Mouse (Mus musculus) adrenal gland, postnatal 14 days (tissue): ENCODE data around the gene Abhd12. TPM values are rescaled to one million over a fixed set of nuclear protein-coding genes. Genes with fewer than 3 reads are reported as not detected.
A peak's percentile ranks its signal among the peaks of the same experiment; 100 is the strongest.
"Not testable (repeated sequence)": the region's sequence is repeated elsewhere in the genome, so short reads cannot be mapped to it uniquely, and the experiment has no call there.

ENCODE experiments used
- DNase-seq: peaks from one replicate; pipeline ENCODE4 v3.0.0; 2021; ENCODE audit warnings: mixed read lengths
- long read RNA-seq, 2 experiments: library from polyadenylated mRNA; stranded (forward); transcript quantifications; one replicate each; pipeline ENCODE4 v2.0.0; 2021
- total RNA-seq: library from RNA; stranded (reverse); gene quantifications from 2 replicates; pipeline ENCODE4 v1.2.3, GENCODE M21; 2021

Gene Abhd12
- total RNA-seq: 59.1 and 60.8 TPM in 2 replicates
- long read RNA-seq, experiment 1, transcript Abhd12-201 (13 exons, 1,999 nt): major isoform, 49 of 59 reads
- long read RNA-seq, experiment 1, partial matches to known transcripts: 5 of 59 reads
- long read RNA-seq, experiment 1, other reads (novel, unspliced or antisense): 2 of 59 reads
- long read RNA-seq, experiment 2, transcript Abhd12-201 (13 exons, 1,999 nt): major isoform, 39 of 45 reads
- long read RNA-seq, experiment 2, partial matches to known transcripts: 1 of 45 reads
- long read RNA-seq, experiment 2, other reads (novel, unspliced or antisense): 4 of 45 reads

- DNase-seq: peak; percentile 100
Observed at GRCm38 (mm10) chr2:150904272-150904935, at the start of gene Abhd12. Abhd12 (minus strand) TSS chr2:150904741.

GRCm38 (mm10) chr2:150951201-150951600 lies 46.7 kb upstream of the Abhd12 start:
- no peak for DNase-seq

GRCm38 (mm10) chr2:150950056-150950455 lies 45.5 kb upstream of the Abhd12 start:
- DNase-seq: no peak

GRCm38 (mm10) chr2:150949652-150950051 lies 45.1 kb upstream of the Abhd12 start:
- DNase-seq: no peak

- DNase-seq: peak; percentile 32
Observed at GRCm38 (mm10) chr2:150948786-150949185, 44.2 kb upstream of the Abhd12 start.

GRCm38 (mm10) chr2:150947880-150948611 lies 43.5 kb upstream of the Abhd12 start:
- not testable (repeated sequence) for DNase-seq

GRCm38 (mm10) chr2:150947341-150947740 lies 42.8 kb upstream of the Abhd12 start:
- DNase-seq: peak; percentile 34

GRCm38 (mm10) chr2:150944017-150944416 lies 39.5 kb upstream of the Abhd12 start:
- DNase-seq: no peak

GRCm38 (mm10) chr2:150934659-150935058 lies 30.1 kb upstream of the Abhd12 start:
- DNase-seq: no peak

- no peak for DNase-seq
Observed at GRCm38 (mm10) chr2:150933482-150933881, 28.9 kb upstream of the Abhd12 start.

GRCm38 (mm10) chr2:150930806-150931205 lies 26.3 kb upstream of the Abhd12 start:
- DNase-seq: no peak

- DNase-seq: no peak
Observed at GRCm38 (mm10) chr2:150929156-150929555, 24.6 kb upstream of the Abhd12 start.

- DNase-seq: peak; percentile 65
Observed at GRCm38 (mm10) chr2:150927038-150927720, 22.6 kb upstream of the Abhd12 start.

- DNase-seq: no peak
Observed at GRCm38 (mm10) chr2:150923505-150923904, 19.0 kb upstream of the Abhd12 start.

GRCm38 (mm10) chr2:150923026-150923425 lies 18.5 kb upstream of the Abhd12 start:
- DNase-seq: no peak

GRCm38 (mm10) chr2:150922165-150922564 lies 17.6 kb upstream of the Abhd12 start:
- no peak for DNase-seq

- no peak for DNase-seq
Observed at GRCm38 (mm10) chr2:150921697-150922096, 17.2 kb upstream of the Abhd12 start.

- no peak for DNase-seq
Observed at GRCm38 (mm10) chr2:150920543-150920942, 16.0 kb upstream of the Abhd12 start.

- DNase-seq: no peak
Observed at GRCm38 (mm10) chr2:150918720-150919119, 14.2 kb upstream of the Abhd12 start.

- DNase-seq: no peak
Observed at GRCm38 (mm10) chr2:150915786-150916185, 11.2 kb upstream of the Abhd12 start.

GRCm38 (mm10) chr2:150914781-150915515 lies 10.4 kb upstream of the Abhd12 start:
- DNase-seq: no peak
